Mouse (Mus musculus) stomach, embryonic 16.5 days (tissue): ENCODE measurements at regions not wholly inside any gene's neighbourhood (a gene's known extent, or its start where the extent isn't known, plus 50 kb on each side); places are given as distances from the start of the nearest gene placed in this dataset.

Experiments
- ATAC-seq: fragments of 200-750 bp; cut with Nextera tagmentation; 2 replicates; pipeline ENCODE4 v1.8.0; 2017; ENCODE audit warnings: moderate number of reproducible peaks, moderate TSS enrichment; ENCODE audit not compliant: insufficient read depth, low FRiP score
- H3K27ac ChIP-seq: fragments of 300-500 bp; sonication (generic); 2 replicates; pipeline ENCODE4 v1.5.1; 2014; ENCODE audit warnings: low read length
- H3K27me3 ChIP-seq: fragments of 300-500 bp; sonication (generic); 2 replicates; pipeline ENCODE4 v1.6.1; 2014; ENCODE audit warnings: low read length, control low read depth, mixed read lengths; ENCODE audit not compliant: control insufficient read depth, insufficient read depth
- H3K36me3 ChIP-seq: fragments of 300-500 bp; sonication (generic); 2 replicates; pipeline ENCODE4 v1.6.1; 2014; ENCODE audit warnings: low read length; ENCODE audit not compliant: control insufficient read depth, insufficient read depth
- H3K4me1 ChIP-seq: fragments of 300-500 bp; sonication (generic); 2 replicates; pipeline ENCODE4 v1.6.1; 2014; ENCODE audit warnings: low read length, control low read depth, mixed read lengths; ENCODE audit not compliant: control insufficient read depth, insufficient read depth
- H3K4me2 ChIP-seq: fragments of 300-500 bp; sonication (generic); 2 replicates; pipeline ENCODE4 v1.6.1; 2014; ENCODE audit warnings: low read depth, low read length, mixed read lengths
- H3K4me3 ChIP-seq: fragments of 300-500 bp; sonication (generic); replicated peaks from 2 replicates; pipeline ENCODE4 v1.5.1; 2014; ENCODE audit warnings: mild to moderate bottlenecking, low read length
- H3K9ac ChIP-seq: fragments of 300-500 bp; sonication (generic); 2 replicates; pipeline ENCODE4 v1.6.1; 2014; ENCODE audit warnings: low read length
- H3K9me3 ChIP-seq: fragments of 300-500 bp; sonication (generic); replicated peaks from 2 replicates; pipeline ENCODE4 v1.6.1; 2016; ENCODE audit warnings: low read length, control low read depth; ENCODE audit not compliant: control insufficient read depth
- WGBS: fragments of 180-500 bp; shearing (Covaris S2); extraction: QIAGEN DNeasy Blood & Tissue Kit; methylation state at CpG from one replicate; pipeline ENCODE4 v1.1.7; 2014; 5-methylcytosine and 5-hydroxymethylcytosine counted together

- Histone ChIP-seq H3K27ac (no peak overlapping the region), H3K9ac (no peak overlapping the region), H3K4me3 (no peak overlapping the region), H3K4me1 (no peaks in the 10 kb centered on the region), H3K4me2 (no peak overlapping the region), H3K36me3 (no peaks in the 10 kb centered on the region), H3K9me3 (no peaks in the 10 kb centered on the region), H3K27me3 (no peaks in the 10 kb centered on the region)
- no peak for ATAC-seq
- WGBS: 71% methylated on average over 5 of the region's 5 CpGs
Observed at GRCm38 (mm10) chr16:62327378-62328036, 459.1 kb downstream of the Nsun3 start.

GRCm38 (mm10) chr16:62325534-62326244 lies 460.9 kb downstream of the Nsun3 start:
- 47% methylated on average over 3 of the region's 3 CpGs for WGBS
- H3K9me3 ChIP-seq: no peaks in the 10 kb centered on the region
- H3K36me3 ChIP-seq: no peaks in the 10 kb centered on the region
- no peaks in the 10 kb centered on the region for H3K27me3 ChIP-seq
- no peak for ATAC-seq
- no peaks in the 10 kb centered on the region for H3K4me1 ChIP-seq
- no peak overlapping the region for H3K4me2 ChIP-seq
- no peak overlapping the region for H3K9ac ChIP-seq
- no peak overlapping the region for H3K27ac ChIP-seq
- H3K4me3 ChIP-seq: no peak overlapping the region

GRCm38 (mm10) chr16:62322809-62323208 lies 463.8 kb downstream of the Nsun3 start:
- WGBS: 75% methylated on average over 1 of the region's 1 CpGs
- no peak overlapping the region for H3K9ac ChIP-seq

GRCm38 (mm10) chr16:62288948-62289347 lies 497.7 kb downstream of the Nsun3 start:
- Histone ChIP-seq H3K27ac (no peak overlapping the region), H3K4me2 (no peak overlapping the region), H3K9me3 (no peaks in the 10 kb centered on the region), H3K27me3 (no peaks in the 10 kb centered on the region), H3K4me3 (no peak overlapping the region), H3K36me3 (no peaks in the 10 kb centered on the region), H3K4me1 (no peaks in the 10 kb centered on the region), H3K9ac (no peak overlapping the region)
- 63% methylated on average over 3 of the region's 3 CpGs for WGBS
- ATAC-seq: no peak

More at GRCm38 (mm10) chr16:62322809-62323208, 463.8 kb downstream of the Nsun3 start:
- Histone ChIP-seq H3K27me3 (no peaks in the 10 kb centered on the region), H3K27ac (no peak overlapping the region), H3K4me2 (no peak overlapping the region), H3K4me1 (no peaks in the 10 kb centered on the region), H3K4me3 (no peak overlapping the region), H3K9me3 (no peaks in the 10 kb centered on the region), H3K36me3 (no peaks in the 10 kb centered on the region)
- ATAC-seq: no peak
